Mouse (Mus musculus) large intestine, adult 2 months (tissue): ENCODE measurements around the gene Acbd6. TPM values are rescaled to one million over a fixed set of nuclear protein-coding genes. Genes with fewer than 3 reads are reported as not detected.

Source experiments
- DNase-seq: peaks from one replicate; pipeline ENCODE4 v3.0.0-alpha.2; 2012; ENCODE audit warnings: low read depth, low spot score
- WGBS: fragments of 180-500 bp; shearing (Covaris S2); methylation state at CpG from one replicate; pipeline ENCODE4 v1.1.7; 2018; 5-methylcytosine and 5-hydroxymethylcytosine counted together
- polyA plus RNA-seq: library from polyadenylated mRNA; depleted of rRNA; stranded (reverse); fragments of >200 nt; gene quantifications from 2 replicates; pipeline ENCODE4 v1.2.3, GENCODE M21; 2012

Gene Acbd6
- polyA plus RNA-seq, 1 experiment, result 35.8 TPM

DNA sequence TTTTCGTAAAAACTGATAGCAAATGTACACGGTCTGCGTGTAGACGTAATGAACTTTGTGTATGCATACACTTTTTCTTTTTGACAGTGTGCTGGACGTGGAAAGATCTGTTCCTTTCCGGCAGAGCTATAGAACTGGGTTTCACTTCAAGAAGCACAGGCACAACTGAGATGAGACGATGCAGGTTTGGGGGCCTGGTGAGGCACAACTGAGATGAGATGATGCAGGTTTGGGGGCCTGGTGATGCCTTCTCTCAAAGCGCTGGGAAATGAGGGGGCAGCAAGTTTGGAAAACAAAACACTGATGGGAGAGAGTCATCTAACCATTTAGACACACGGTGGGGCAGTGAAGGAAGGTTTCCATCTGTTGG lies 293 bp upstream of the Acbd6 start:
- 61% methylated on average over 9 of the region's 9 CpGs for WGBS
- DNase-seq, result no peak

DNA sequence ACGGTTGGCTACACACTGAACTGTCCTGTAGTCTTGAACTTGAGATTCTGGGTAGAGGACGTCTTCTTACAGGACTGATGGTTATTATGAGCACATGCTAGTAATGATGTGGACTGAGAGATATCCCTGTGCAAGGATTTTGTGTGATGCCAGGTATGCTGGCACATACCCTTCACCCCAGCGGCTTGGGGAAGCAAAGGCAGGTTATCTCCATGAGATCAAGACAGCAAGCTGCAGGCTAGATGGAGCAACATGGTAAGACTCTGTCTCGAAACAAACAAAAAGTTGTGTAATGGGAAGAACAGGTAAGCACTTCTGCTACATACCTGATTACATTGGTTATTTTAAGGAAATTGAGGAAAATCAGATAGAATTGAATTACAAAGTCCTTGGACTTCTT lies 2.1 kb downstream of the Acbd6 start:
- 81% methylated on average over 4 of the region's 4 CpGs for WGBS
- no peak for DNase-seq

DNA sequence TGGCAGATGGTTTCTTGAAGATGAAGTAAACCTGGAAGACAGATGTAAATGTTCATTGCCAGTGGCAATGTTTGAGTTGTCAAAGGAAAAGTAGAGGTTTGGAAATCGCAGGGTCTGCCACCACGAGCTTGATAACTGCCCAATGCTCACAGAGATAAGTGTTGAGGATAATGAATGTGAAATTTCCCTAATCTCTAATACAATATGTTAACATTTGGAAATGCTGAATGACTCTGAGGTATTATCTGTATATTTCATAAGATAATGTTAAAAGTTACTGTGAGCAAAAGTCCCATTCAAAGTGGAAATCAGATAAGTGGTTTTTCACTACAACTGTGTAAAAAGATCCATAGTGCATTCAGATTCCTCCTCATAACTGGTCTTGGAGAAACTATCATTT lies 2.8 kb downstream of the Acbd6 start:
- DNase-seq, result no peak
- WGBS, result 86% methylated on average over 2 of the region's 2 CpGs

DNA sequence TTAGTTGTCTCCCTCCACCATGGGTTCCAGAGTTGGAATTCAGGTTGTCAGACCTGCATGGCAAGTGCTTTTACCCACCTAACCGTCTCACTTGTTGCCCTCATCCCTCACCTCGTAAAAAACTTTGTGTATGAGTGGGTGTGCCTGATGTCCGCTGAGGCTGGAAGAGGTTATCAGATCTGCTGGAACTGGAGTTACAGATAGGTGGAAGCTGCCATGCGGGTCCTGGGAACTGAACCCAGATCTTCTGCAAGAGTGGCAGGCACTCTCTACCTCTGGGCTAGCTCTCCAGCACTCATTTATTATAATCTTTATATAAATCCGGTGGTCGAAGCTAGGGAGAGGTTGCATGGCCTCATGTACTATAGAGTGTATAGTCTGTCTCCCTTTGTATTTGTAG lies 4.3 kb downstream of the Acbd6 start:
- DNase-seq, result no peak
- 44% methylated on average over 6 of the region's 6 CpGs for WGBS

DNA sequence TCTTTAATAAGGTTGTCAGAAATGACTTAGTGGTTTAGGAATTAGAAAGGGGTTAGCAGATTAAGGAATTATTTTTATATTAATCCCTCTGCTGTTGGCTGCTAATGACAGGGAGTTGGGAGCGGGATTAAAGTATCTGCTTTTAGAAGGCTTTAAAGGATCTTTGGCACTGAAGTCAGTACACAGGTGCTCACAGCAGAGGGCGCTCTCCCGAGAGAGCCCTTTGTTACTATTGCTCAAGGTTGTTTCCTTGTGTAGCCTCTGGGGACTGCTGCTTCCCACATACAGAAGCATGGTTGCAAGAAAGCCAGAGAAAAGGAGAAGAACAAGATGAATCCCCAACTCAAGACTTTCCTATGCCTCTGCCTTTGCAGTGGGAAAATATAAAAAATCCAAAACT lies 6.8 kb downstream of the Acbd6 start:
- 18% methylated on average over 3 of the region's 3 CpGs for WGBS
- no peak for DNase-seq

DNA sequence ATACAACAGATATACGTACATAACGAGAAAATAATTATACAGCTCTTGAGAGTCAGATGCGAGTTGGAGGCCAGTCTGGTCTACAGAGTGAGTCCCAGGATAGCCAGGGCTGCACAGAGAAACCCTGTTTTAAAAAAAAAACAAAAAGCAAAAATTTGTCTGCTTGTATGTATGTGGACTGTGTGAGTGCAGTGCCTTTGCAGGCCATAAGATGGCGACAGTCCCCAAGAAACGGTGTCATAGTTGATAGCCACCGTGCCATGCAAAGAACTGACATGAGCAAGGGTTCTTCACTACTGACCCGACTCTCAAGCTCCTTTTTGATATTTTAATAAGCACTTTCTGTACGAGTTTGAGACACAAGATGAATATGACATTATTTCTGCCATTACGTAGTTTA lies 10.2 kb downstream of the Acbd6 start:
- DNase-seq, result no peak
- WGBS, result 96% methylated on average over 9 of the region's 9 CpGs

DNA sequence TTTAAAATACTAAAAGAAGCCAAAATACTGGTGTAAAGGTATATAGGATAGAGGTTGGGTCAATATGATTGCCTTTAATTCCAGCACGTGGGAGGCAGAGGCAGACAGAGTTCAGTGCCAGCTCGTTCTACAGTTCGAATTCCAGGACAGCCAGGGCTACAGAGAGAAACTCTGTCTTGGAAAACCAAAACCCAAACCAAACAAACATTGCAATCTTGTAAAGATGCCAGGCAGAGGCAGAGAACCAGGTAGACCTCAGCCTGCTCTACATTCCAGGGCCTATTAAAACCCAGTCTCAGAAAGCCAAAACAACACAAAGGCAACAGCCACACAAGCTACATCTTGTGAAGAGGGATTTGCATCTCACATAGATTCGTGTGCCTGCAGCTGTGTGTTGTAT lies 11.4 kb downstream of the Acbd6 start:
- no peak for DNase-seq
- WGBS, result 68% methylated on average over 4 of the region's 4 CpGs

DNA sequence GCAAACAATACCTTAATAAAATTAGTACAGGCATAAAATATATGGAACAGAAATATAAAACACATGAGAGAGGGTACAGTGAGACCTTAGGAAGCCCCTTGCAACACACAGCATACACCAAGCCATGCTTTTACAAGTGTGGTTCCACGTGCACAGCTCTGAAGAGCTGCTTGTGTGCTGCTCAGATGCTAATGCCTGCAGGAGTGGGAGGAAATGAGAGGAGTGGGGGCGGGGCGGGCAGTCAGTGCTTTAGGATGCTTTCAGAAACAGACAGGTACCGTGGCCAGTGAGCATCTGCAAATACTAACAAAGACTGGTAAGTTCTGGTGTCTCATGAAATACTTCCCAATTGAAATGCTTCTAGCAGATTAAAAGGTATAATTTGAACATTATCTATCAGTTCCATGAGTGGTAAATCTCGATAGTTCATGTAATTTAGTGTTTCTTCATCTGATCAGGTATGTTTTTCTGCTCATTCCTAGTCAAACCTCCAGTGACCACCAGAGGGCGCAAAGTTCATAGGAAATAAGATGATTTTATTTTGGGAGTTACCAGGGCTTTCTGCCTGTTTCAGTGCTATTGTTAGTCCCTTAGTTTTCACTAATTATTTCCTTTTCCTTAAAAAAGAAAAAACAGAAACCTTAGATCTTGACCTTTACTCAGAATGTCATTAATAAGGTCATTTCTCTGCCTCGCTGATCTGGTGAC lies 17.2 kb downstream of the Acbd6 start:
- no peak for DNase-seq
- WGBS, result 37% methylated on average over 7 of the region's 7 CpGs

DNA sequence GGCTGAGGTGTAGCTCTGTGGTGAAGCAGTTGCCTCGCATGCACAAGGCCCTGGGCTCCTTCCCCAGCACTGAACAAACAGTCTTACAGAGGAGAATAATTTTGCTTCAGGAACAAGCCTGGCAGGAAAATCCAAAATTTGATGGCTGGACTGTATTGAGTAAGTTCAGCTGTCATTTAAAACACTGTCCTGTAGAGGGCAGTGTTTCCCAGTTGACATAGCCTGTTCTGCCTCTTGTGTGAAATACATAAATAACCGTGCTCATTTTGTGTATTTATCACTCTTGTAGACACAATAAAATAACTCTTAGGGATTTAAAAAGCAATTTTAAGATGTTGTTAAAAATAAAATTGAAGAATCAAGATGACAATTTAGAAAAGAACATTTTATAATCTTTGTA lies 18.5 kb downstream of the Acbd6 start:
- 11% methylated on average over 2 of the region's 2 CpGs for WGBS
- DNase-seq, result peak; percentile 45

DNA sequence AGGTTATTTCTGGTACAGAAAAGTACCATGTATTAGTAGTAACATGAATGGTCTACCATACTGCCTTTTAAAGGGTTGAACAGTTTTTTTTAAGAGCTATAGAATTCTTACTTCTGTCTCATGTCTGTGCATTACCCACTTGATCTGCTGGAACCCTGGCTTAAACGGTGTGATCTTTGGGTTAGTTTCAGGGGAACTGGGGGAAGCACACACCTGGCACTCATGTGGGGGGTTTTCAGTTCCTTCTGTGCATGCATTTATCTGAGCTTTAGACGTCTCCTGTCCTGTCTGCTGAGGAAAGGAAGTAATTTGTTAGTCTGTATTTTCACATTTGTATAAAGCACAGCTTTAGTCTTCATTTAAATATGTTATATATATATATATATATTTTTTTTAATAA lies 19.4 kb downstream of the Acbd6 start:
- no peak for DNase-seq
- 87% methylated on average over 2 of the region's 2 CpGs for WGBS

DNA sequence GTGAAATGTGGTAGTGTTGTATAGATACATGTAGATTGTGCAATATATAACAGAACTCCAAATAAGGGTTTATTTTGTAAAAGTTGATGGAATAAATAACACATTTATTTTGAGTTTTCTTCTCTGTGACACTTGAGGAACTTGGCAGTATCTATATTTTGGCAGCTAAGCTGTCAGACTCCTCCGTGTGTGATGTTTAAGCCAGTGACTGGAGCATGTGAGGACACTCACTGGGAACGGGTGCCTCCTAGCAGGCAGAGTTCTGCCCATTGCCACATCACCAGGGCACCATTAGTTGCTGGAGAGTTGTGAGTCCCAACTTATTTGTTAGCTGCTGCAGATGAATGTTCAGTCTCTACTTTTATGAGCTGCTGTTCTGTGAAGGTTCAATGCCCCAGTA lies 30.0 kb downstream of the Acbd6 start:
- WGBS, result 84% methylated on average over 2 of the region's 2 CpGs
- DNase-seq, result no peak

DNA sequence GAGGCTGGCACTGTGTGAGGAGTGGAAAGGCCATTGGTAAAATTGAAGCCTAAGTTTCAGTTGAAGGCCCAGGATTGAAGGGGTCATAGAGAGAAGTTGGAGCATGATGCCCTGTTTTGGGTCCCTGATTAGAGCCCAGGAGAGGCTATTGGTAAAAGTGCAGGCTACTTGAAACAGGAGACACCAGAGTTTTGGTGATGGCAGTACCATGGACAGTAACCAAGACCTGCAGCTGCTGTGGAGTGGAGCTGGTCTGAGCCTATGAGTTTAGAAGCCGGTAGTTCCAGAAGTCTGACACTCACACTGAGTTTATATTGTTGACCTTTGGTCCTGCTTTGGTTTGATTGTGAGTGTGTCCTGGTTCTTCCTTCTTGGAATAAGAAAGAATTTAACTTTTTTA lies 36.2 kb downstream of the Acbd6 start:
- WGBS, result 21% methylated on average over 1 of the region's 1 CpGs
- DNase-seq, result no peak

DNA sequence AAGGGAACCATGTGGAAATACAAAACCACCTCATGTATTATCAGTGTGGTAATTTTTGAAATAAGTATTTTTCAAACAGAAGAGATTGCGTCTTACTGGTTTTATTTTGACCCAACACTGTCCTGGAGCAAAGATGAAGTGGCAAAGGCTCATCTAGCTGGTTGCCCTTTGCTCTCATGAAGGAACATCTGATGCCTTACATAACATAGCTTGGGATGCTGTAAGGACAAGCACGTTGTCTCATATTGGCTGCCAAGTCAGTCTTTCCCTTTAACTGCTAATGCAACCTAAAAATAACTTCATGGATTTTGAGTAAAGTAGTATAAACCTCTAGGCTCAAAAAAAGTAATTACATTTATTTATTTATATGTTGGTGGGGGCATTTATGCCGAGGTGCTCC lies 38.7 kb downstream of the Acbd6 start:
- WGBS, result 87% methylated on average over 3 of the region's 3 CpGs
- no peak for DNase-seq

DNA sequence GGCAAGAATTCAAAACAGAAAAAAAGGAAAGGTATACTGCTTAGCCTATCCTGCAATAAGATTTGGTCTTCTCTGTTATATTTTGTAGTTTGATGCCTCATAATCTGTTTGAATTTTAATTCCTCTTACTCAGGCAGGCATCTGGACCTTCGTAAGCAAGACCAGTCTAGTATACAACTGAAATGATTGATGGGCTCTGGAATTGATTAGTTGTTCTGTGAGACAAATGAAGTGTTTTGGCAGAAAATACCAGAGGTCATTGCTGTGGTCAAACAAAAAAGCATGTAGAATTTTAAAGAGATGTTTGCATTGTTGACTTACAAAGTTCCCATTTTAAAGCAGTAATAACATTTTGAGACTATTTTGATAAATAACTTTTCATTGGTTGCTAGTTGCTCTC lies 46.8 kb downstream of the Acbd6 start:
- WGBS, result 84% methylated on average over 1 of the region's 1 CpGs
- no peak for DNase-seq

DNA sequence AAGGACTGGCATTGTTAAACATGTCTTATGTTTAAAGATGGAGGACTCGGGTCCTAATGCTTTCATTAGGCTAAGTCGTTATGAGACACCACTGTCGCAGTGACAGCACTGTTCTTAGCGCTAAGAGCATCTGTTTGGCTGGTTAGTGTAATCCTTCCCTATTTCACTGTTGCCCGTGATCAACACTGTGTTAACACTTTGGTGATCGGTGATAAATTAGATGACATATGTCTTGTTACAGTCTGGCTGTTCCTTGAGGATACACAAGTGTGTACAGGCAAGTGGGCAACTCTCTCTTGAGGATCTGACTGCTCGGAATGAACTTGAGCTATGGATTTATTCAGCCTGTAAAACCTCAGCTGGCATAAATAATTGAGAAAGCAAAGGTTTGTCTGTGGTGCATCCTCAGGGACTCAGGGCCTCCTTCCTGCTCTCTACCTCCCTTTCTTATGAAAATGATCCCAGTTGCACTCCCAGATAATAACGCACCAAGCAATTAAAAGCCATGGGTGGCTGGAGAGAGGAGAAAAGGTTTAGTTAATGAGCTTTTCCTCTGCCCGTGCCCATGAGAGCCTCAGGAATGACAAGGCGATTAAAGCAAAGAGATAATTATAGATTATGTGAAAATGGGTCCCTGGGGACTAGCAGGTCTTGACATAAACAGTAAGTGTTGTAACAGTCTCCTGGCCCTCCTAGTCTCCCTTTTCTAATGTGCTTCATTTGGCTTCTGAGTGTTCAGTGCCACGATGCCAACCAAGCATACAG lies 47.7 kb downstream of the Acbd6 start:
- 76% methylated on average over 11 of the region's 11 CpGs for whole genome bisulfite sequencing
- no peak for DNase-seq

DNA sequence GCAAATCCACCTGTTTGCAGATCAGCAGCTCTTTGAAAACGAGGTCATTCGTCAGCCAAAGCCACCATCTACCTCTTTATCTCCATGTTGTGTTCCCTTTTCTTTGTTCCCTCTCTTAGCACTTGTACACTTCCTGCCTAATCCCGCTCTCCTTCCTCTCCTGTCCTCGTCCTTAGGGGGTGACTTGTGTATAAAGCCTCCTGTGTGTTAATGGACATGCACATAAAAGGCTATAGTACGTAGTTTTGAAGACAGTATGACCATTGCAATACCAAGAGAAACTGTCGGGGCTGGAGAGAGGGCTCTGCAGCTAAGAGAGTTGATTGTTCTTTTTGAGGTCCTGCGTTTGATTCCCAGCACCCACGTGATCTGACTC lies 48.2 kb downstream of the Acbd6 start:
- DNase-seq, result no peak
- WGBS, result 88% methylated on average over 8 of the region's 8 CpGs

DNA sequence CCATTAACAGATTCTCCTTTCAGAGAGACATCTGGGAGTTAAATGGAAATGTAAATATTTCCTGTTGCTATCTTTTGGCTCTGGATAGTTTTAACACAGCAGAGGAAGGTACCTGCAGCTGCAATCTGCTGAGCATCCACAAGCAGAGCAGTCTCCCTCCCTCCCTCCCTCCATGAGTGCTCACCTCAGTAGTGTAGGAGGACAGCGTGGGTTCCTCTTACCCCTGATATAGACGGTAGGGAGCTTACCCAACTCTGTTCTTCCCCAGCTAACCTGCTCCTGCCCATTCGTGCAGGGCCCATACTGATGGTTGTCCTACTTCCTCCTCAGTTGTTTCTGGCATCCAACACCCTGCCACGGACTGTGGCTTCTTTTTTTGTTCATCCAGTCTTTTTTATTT lies 50.6 kb downstream of the Acbd6 start:
- WGBS, result 67% methylated on average over 4 of the region's 4 CpGs
- no peak for DNase-seq

DNA sequence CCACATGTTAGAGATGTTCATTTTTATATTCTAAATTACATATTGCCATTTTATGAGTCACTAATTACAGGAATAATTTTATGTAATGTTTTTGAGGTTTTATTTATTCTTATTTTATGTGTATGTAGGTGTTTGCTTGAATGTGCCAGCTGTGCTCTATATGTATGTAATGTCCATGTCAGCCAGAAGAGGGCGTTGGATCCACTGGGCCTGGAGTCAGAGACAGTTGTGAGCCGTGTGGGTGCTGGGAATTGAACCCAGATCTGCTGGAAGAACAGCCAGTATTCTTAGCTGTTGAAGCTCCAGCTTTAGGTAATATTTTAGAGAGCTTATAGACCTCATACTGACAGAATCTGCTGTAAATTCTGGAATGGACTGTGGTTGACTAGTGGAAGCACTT lies 56.5 kb downstream of the Acbd6 start:
- WGBS, result 51% methylated on average over 2 of the region's 2 CpGs
- no peak for DNase-seq

DNA sequence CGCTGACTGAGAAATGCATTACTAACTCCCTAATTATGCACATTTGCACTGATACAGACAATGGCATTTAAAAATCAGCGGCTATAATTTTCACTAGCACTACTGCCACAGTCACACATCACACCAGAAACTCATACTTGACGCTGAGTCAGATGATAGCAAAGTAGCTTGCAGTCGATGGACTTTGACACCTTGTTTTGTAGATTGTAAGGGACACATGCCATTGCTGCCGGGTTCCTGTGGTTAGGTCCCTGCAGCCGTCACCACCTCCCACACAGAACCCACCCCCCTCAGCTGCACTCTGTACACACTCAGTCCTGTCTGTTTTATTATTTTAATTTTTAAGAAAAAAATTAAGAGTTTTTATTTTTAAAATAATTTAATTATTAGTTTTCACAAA lies 63.2 kb downstream of the Acbd6 start:
- 83% methylated on average over 6 of the region's 6 CpGs for WGBS
- no peak for DNase-seq

DNA sequence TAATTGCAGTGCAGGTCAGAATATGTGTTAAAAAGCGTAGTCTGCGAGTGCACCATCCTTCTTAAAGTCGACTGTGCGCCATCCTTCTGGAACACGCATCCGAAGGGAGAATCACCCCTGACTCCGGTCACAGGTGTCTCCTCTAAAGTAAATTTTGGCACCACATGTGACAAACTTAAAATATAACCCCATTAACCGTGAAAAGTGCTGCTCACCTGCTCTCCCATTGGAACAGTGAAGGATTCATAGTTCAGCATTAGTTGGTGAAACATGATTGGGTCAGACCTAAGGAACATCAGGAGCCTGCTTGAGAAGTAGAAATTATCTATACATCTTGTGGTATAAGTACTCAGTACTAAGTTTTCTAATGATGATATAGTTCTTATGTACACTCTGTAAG lies 65.3 kb downstream of the Acbd6 start:
- 91% methylated on average over 8 of the region's 8 CpGs for WGBS
- DNase-seq, result no peak

DNA sequence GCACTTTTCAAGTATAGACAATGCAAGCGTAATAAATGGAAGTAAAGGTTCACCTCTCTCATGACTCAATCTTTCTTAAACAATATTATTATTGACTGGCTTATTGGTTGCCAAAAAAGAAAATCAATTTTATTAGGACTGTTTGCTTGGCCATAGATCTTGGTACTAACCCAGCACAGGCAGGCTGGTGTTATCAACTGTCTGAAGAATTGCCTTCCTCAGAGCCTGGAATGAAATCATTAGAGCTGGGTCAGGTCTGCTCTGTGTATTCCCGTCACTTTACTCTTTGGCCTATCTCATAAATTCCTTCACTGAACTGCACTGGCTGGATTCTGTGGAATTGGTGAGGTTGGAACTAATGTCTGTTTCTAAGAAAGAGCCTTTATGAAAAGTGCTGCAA lies 69.8 kb downstream of the Acbd6 start:
- DNase-seq, result no peak
- 81% methylated on average over 2 of the region's 2 CpGs for WGBS

DNA sequence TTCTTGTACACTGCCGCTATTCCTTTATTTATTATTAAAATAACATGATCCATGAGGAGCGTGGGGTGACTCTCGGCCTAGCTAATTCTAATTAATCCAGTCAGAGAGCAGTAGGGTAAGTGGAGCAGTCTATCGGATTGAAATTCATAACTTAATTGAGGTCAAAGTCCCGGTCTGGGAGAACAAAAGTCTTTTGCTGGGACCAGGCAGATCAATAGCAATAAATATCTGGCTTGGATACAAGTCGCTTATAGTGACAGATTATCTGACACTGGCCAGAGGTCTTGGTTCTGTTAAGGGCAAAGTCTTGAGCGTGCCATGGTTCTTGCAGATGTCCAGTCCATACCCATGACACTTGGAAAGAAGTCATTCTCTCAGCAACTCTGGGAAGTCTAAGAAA lies 78.7 kb downstream of the Acbd6 start:
- DNase-seq, result no peak
- whole genome bisulfite sequencing, result 84% methylated on average over 7 of the region's 7 CpGs
